Mouse (Mus musculus): ENCODE measurements around the gene Nme7. TPM values are rescaled to one million over a fixed set of nuclear protein-coding genes. Genes with fewer than 3 reads are reported as not detected.
A peak's percentile ranks its signal among the peaks of the same experiment; 100 is the strongest.

Nme7 gene
- polyA plus RNA-seq, 1 experiment: 13.6 TPM

DNA sequence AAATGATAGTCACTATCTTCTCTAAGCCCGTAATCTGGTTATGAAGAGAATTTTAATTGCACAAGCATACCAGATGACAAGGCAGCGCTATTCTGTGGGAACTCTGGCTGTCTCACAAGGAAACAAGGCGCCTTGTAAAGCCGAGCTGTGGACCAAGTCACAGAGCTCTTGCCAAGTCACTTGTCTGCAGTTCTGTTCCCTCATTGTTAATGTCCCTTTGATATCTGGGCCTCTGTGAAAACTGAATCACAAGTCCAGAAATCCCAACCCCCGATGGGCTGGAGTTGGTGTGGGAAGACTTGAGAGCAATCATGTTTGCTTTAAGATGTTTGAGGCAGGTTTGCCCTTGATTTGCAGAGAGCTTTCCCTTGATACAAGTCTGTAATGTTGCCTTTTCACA, 16.8 kb downstream of the Nme7 start:
- DNase-seq: peak in 1 of 2 experiments; percentile 11
- Histone ChIP-seq H3K4me3 (replicated peaks; ENCODE audit: insufficient read depth, low read depth, low read length) (no peak overlapping the region), H3K4me1 (ENCODE audit: control insufficient read depth, insufficient read depth, low read length) (no peaks in the 10 kb centered on the region; the same call in 1 of the 2 replicates), H3K27me3 (ENCODE audit: control insufficient read depth, insufficient read depth, low read length) (no peaks in the 10 kb centered on the region), H3K27ac (ENCODE audit: insufficient read depth, low read length) (no peak overlapping the region)
- TF ChIP-seq CTCF (IDR thresholded peaks at IDR 0.05; ENCODE audit: borderline replicate concordance, insufficient read depth, low read depth, low read length) (no peak), POLR2A (IDR thresholded peaks at IDR 0.05; ENCODE audit: borderline replicate concordance, insufficient read depth, low read length) (no peak)
- 41% methylated on average over 5 of the region's 5 CpGs for WGBS

- WGBS: 75% methylated on average over 10 of the region's 10 CpGs
- TF ChIP-seq POLR2A (IDR thresholded peaks at IDR 0.05; ENCODE audit: borderline replicate concordance, insufficient read depth, low read length) (no peak), CTCF (IDR thresholded peaks at IDR 0.05; ENCODE audit: borderline replicate concordance, insufficient read depth, low read depth, low read length) (no peak)
- Histone ChIP-seq H3K4me3 (replicated peaks; ENCODE audit: insufficient read depth, low read depth, low read length) (no peak overlapping the region), H3K27ac (ENCODE audit: insufficient read depth, low read length) (no peak overlapping the region), H3K4me1 (ENCODE audit: control insufficient read depth, insufficient read depth, low read length) (no peaks in the 10 kb centered on the region; the same call in 1 of the 2 replicates), H3K27me3 (ENCODE audit: control insufficient read depth, insufficient read depth, low read length) (no peaks in the 10 kb centered on the region)
- no peak for DNase-seq
Observed at GRCm38 (mm10) chr1:164321408-164321807, 17.5 kb downstream of the Nme7 start.

DNA sequence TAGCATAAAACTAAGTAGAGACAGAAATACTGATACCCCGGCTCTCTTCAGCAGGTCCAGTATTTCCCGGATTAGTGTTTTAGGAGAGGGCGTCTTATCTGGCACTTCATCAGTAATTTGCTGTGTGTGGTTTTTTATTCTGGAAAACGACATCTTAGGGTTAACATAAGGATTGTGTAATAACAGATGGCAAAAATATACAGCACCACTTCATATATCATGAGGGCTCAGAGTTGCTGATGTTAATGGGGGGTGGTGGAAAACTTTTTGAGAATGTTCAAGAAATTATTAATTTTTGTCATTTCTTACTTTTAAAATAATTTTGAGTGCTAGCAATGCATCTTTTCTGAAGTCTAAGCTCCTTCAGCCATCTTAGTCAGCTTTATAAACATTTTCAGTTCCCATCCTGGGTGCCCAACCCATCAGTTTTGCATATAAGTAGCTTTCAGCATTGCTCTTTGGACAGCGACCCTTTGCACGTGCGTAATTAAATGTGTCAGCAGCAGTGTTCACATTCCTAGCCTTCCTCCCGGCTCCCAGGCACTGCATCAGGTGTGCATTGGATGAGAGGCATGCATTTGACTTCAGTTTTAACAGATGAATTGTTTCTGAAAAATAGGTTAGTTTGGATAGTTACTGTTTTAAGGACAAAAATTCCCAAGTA, 19.2 kb downstream of the Nme7 start:
- Histone ChIP-seq H3K27ac (ENCODE audit: insufficient read depth, low read length) (no peak overlapping the region), H3K27me3 (ENCODE audit: control insufficient read depth, insufficient read depth, low read length) (no peaks in the 10 kb centered on the region), H3K4me3 (replicated peaks; ENCODE audit: insufficient read depth, low read depth, low read length) (no peak overlapping the region), H3K4me1 (ENCODE audit: control insufficient read depth, insufficient read depth, low read length) (no peaks in the 10 kb centered on the region)
- TF ChIP-seq CTCF (IDR thresholded peaks at IDR 0.05; ENCODE audit: borderline replicate concordance, insufficient read depth, low read depth, low read length) (no peak), POLR2A (IDR thresholded peaks at IDR 0.05; ENCODE audit: borderline replicate concordance, insufficient read depth, low read length) (no peak)
- 89% methylated on average over 8 of the region's 8 CpGs for WGBS
- DNase-seq: no peak

DNA sequence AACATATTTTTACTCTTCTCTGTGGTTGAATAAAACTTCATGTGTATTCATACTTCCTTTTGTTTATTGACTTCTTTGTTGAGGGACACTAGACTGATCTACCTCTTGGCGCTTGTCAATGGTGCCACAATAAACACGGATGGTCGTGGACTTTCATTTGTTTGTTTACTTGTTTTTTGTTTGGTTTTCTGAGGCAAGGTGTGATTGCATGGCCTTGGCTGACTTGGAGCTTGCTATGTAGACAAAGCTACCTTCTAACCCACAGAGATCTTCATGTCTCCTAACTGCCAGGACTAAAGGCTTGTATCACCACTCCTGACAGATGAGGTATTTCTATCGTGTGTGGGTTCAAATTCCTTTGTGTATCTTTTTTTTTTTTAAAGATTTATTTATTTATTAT, 20.3 kb downstream of the Nme7 start:
- WGBS: 96% methylated on average over 4 of the region's 4 CpGs
- DNase-seq: no peak
- H3K27me3 ChIP-seq (ENCODE audit: control insufficient read depth, insufficient read depth, low read length): no peaks in the 10 kb centered on the region
- no peaks in the 10 kb centered on the region for H3K4me1 ChIP-seq (ENCODE audit: control insufficient read depth, insufficient read depth, low read length)
- H3K27ac ChIP-seq (ENCODE audit: insufficient read depth, low read length): no peak overlapping the region
- no peak overlapping the region for H3K4me3 ChIP-seq (replicated peaks; ENCODE audit: insufficient read depth, low read depth, low read length)
- no peak for TF ChIP-seq POLR2A (IDR thresholded peaks at IDR 0.05; ENCODE audit: borderline replicate concordance, insufficient read depth, low read length)
- TF ChIP-seq CTCF (IDR thresholded peaks at IDR 0.05; ENCODE audit: borderline replicate concordance, insufficient read depth, low read depth, low read length): no peak

DNA sequence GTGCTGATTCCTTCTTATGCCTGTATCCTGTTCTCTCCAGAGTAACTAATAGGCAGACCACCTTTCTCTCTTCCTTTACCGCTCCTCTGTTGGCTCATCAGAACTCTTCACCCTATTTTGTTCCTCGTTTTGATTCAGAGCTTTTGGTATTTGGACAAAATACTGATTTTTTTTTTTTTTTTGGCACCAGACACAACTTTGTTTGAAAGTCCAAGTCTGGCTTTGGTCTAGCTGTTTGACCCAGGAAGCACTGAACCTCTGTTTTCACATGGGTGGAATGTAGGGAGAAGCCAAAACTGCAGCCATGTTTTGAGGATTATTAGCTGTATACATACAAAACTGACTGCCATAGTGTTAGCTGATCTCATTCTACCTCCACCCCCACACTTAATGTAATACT, 21.0 kb downstream of the Nme7 start:
- no peak overlapping the region for H3K4me3 ChIP-seq (replicated peaks; ENCODE audit: insufficient read depth, low read depth, low read length)
- H3K27me3 ChIP-seq (ENCODE audit: control insufficient read depth, insufficient read depth, low read length): no peaks in the 10 kb centered on the region
- no peak overlapping the region for H3K27ac ChIP-seq (ENCODE audit: insufficient read depth, low read length)
- TF ChIP-seq CTCF (IDR thresholded peaks at IDR 0.05; ENCODE audit: borderline replicate concordance, insufficient read depth, low read depth, low read length): no peak
- no peak for TF ChIP-seq POLR2A (IDR thresholded peaks at IDR 0.05; ENCODE audit: borderline replicate concordance, insufficient read depth, low read length)
- no peak for DNase-seq
- H3K4me1 ChIP-seq (ENCODE audit: control insufficient read depth, insufficient read depth, low read length): no peaks in the 10 kb centered on the region
- 73% methylated on average over 2 of the region's 2 CpGs for WGBS

- 37% methylated on average over 6 of the region's 6 CpGs for WGBS
- Histone ChIP-seq H3K4me3 (replicated peaks; ENCODE audit: insufficient read depth, low read depth, low read length) (no peak overlapping the region), H3K27me3 (ENCODE audit: control insufficient read depth, insufficient read depth, low read length) (no peaks in the 10 kb centered on the region), H3K4me1 (ENCODE audit: control insufficient read depth, insufficient read depth, low read length) (no peaks in the 10 kb centered on the region), H3K27ac (ENCODE audit: insufficient read depth, low read length) (no peak overlapping the region)
- TF ChIP-seq CTCF (IDR thresholded peaks at IDR 0.05; ENCODE audit: borderline replicate concordance, insufficient read depth, low read depth, low read length) (no peak), POLR2A (IDR thresholded peaks at IDR 0.05; ENCODE audit: borderline replicate concordance, insufficient read depth, low read length) (no peak)
- no peak for DNase-seq
Observed at GRCm38 (mm10) chr1:164326600-164327155, 22.8 kb downstream of the Nme7 start.

DNA sequence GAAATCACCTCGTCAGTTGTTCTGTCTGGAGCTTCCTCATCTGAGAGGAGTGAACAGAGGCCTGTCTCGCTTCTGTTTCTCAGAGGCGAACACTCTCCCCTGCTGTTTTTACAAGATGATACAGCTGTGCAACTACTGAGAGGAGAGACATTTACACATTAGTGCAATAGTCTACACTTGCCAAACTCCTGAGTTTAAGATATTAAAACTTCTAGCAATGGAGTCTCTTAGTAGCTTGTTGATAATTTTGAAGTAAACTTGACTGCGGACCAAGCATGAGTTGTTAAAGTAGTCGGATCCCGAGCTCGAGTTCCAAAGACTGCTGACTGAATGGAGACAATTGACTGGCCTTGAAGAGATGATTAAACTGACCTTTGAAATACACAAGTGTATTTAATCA, 23.8 kb downstream of the Nme7 start:
- Histone ChIP-seq H3K27ac (ENCODE audit: insufficient read depth, low read length) (no peak overlapping the region), H3K4me3 (replicated peaks; ENCODE audit: insufficient read depth, low read depth, low read length) (no peak overlapping the region), H3K4me1 (ENCODE audit: control insufficient read depth, insufficient read depth, low read length) (no peaks in the 10 kb centered on the region), H3K27me3 (ENCODE audit: control insufficient read depth, insufficient read depth, low read length) (no peaks in the 10 kb centered on the region)
- TF ChIP-seq POLR2A (IDR thresholded peaks at IDR 0.05; ENCODE audit: borderline replicate concordance, insufficient read depth, low read length) (no peak), CTCF (IDR thresholded peaks at IDR 0.05; ENCODE audit: borderline replicate concordance, insufficient read depth, low read depth, low read length) (no peak)
- DNase-seq: no peak
- WGBS: 75% methylated on average over 7 of the region's 7 CpGs

GRCm38 (mm10) chr1:164332559-164332958, 28.6 kb downstream of the Nme7 start:
- H3K4me3 ChIP-seq (replicated peaks; ENCODE audit: insufficient read depth, low read depth, low read length): no peak overlapping the region
- no peak for DNase-seq

More at GRCm38 (mm10) chr1:164332559-164332958, 28.6 kb downstream of the Nme7 start:
- Histone ChIP-seq H3K4me1 (ENCODE audit: control insufficient read depth, insufficient read depth, low read length) (no peaks in the 10 kb centered on the region), H3K27ac (ENCODE audit: insufficient read depth, low read length) (no peak overlapping the region), H3K27me3 (ENCODE audit: control insufficient read depth, insufficient read depth, low read length) (no peaks in the 10 kb centered on the region)
- no peak for TF ChIP-seq POLR2A (IDR thresholded peaks at IDR 0.05; ENCODE audit: borderline replicate concordance, insufficient read depth, low read length)
- TF ChIP-seq CTCF (IDR thresholded peaks at IDR 0.05; ENCODE audit: borderline replicate concordance, insufficient read depth, low read depth, low read length): no peak
- WGBS: 85% methylated on average over 11 of the region's 11 CpGs
